Mouse (Mus musculus): ENCODE measurements around the gene Ppp2r5b. TPM values are rescaled to one million over a fixed set of nuclear protein-coding genes. Genes with fewer than 3 reads are reported as not detected.

Ppp2r5b gene
- 121 and 133 TPM in 2 replicates for polyA plus RNA-seq (2012; rRNA removed)

- peak; percentile 21; the same call in 1 of the 2 replicates for TF ChIP-seq CTCF (IDR thresholded peaks at IDR 0.05; ENCODE audit: borderline replicate concordance, extremely low read depth, insufficient read depth, insufficient read length)
- TF ChIP-seq POLR2A (IDR thresholded peaks at IDR 0.05; ENCODE audit: borderline replicate concordance, extremely low read depth, insufficient read depth, insufficient read length, poor library complexity, severe bottlenecking), result peak; percentile 86
- DNase-seq (ENCODE audit: low read depth), result peak; percentile 97
Measured at GRCm38 (mm10) chr19:6235084-6236052, at the start of gene Ppp2r5b. Gene Ppp2r5b (minus strand): TSS chr19:6235872.

GRCm38 (mm10) chr19:6285226-6285625 is 49.6 kb upstream of the Ppp2r5b start:
- TF ChIP-seq POLR2A (IDR thresholded peaks at IDR 0.05; ENCODE audit: borderline replicate concordance, extremely low read depth, insufficient read depth, insufficient read length, poor library complexity, severe bottlenecking), result no peak
- TF ChIP-seq CTCF (IDR thresholded peaks at IDR 0.05; ENCODE audit: borderline replicate concordance, extremely low read depth, insufficient read depth, insufficient read length), result no peak
- DNase-seq (ENCODE audit: low read depth), result no peak

- TF ChIP-seq CTCF (IDR thresholded peaks at IDR 0.05; ENCODE audit: borderline replicate concordance, extremely low read depth, insufficient read depth, insufficient read length) (no peak), POLR2A (IDR thresholded peaks at IDR 0.05; ENCODE audit: borderline replicate concordance, extremely low read depth, insufficient read depth, insufficient read length, poor library complexity, severe bottlenecking) (no peak)
- DNase-seq (ENCODE audit: low read depth), result no peak
Measured at GRCm38 (mm10) chr19:6284502-6284901, 48.8 kb upstream of the Ppp2r5b start.

GRCm38 (mm10) chr19:6283001-6283400 is 47.3 kb upstream of the Ppp2r5b start:
- no peak for DNase-seq (ENCODE audit: low read depth)
- TF ChIP-seq CTCF (IDR thresholded peaks at IDR 0.05; ENCODE audit: borderline replicate concordance, extremely low read depth, insufficient read depth, insufficient read length), result no peak
- TF ChIP-seq POLR2A (IDR thresholded peaks at IDR 0.05; ENCODE audit: borderline replicate concordance, extremely low read depth, insufficient read depth, insufficient read length, poor library complexity, severe bottlenecking), result no peak

- no peak for DNase-seq (ENCODE audit: low read depth)
- TF ChIP-seq CTCF (IDR thresholded peaks at IDR 0.05; ENCODE audit: borderline replicate concordance, extremely low read depth, insufficient read depth, insufficient read length), result no peak
- no peak for TF ChIP-seq POLR2A (IDR thresholded peaks at IDR 0.05; ENCODE audit: borderline replicate concordance, extremely low read depth, insufficient read depth, insufficient read length, poor library complexity, severe bottlenecking)
Measured at GRCm38 (mm10) chr19:6281122-6282020, 45.7 kb upstream of the Ppp2r5b start.

GRCm38 (mm10) chr19:6280554-6280953 is 44.9 kb upstream of the Ppp2r5b start:
- TF ChIP-seq CTCF (IDR thresholded peaks at IDR 0.05; ENCODE audit: borderline replicate concordance, extremely low read depth, insufficient read depth, insufficient read length), result no peak
- TF ChIP-seq POLR2A (IDR thresholded peaks at IDR 0.05; ENCODE audit: borderline replicate concordance, extremely low read depth, insufficient read depth, insufficient read length, poor library complexity, severe bottlenecking), result no peak

GRCm38 (mm10) chr19:6279481-6280144 is 43.9 kb upstream of the Ppp2r5b start:
- DNase-seq (ENCODE audit: low read depth), result no peak
- TF ChIP-seq CTCF (IDR thresholded peaks at IDR 0.05; ENCODE audit: borderline replicate concordance, extremely low read depth, insufficient read depth, insufficient read length), result no peak
- no peak for TF ChIP-seq POLR2A (IDR thresholded peaks at IDR 0.05; ENCODE audit: borderline replicate concordance, extremely low read depth, insufficient read depth, insufficient read length, poor library complexity, severe bottlenecking)

More at GRCm38 (mm10) chr19:6280554-6280953, 44.9 kb upstream of the Ppp2r5b start:
- no peak for DNase-seq (ENCODE audit: low read depth)

- DNase-seq (ENCODE audit: low read depth), result no peak
- TF ChIP-seq POLR2A (IDR thresholded peaks at IDR 0.05; ENCODE audit: borderline replicate concordance, extremely low read depth, insufficient read depth, insufficient read length, poor library complexity, severe bottlenecking), result no peak
- TF ChIP-seq CTCF (IDR thresholded peaks at IDR 0.05; ENCODE audit: borderline replicate concordance, extremely low read depth, insufficient read depth, insufficient read length), result no peak
Measured at GRCm38 (mm10) chr19:6278439-6279073, 42.9 kb upstream of the Ppp2r5b start.

- TF ChIP-seq POLR2A (IDR thresholded peaks at IDR 0.05; ENCODE audit: borderline replicate concordance, extremely low read depth, insufficient read depth, insufficient read length, poor library complexity, severe bottlenecking) (no peak), CTCF (IDR thresholded peaks at IDR 0.05; ENCODE audit: borderline replicate concordance, extremely low read depth, insufficient read depth, insufficient read length) (no peak)
- DNase-seq (ENCODE audit: low read depth), result peak; percentile 33
Measured at GRCm38 (mm10) chr19:6277661-6278438, 42.2 kb upstream of the Ppp2r5b start.

Data from brain, embryonic 14.5 days (tissue).